Mouse (Mus musculus) T-helper 2 cell (primary cell): ENCODE measurements around the gene Ggps1.

Experiments
- in situ Hi-C: fragments of 300-600 bp; cut with MboI, MseI; formaldehyde crosslinking; loops from one replicate; pipeline ENCODE4 v1.15.1; 2025; ENCODE audit warnings: high pct_unique_total_duplicates

Ggps1 gene

DNA sequence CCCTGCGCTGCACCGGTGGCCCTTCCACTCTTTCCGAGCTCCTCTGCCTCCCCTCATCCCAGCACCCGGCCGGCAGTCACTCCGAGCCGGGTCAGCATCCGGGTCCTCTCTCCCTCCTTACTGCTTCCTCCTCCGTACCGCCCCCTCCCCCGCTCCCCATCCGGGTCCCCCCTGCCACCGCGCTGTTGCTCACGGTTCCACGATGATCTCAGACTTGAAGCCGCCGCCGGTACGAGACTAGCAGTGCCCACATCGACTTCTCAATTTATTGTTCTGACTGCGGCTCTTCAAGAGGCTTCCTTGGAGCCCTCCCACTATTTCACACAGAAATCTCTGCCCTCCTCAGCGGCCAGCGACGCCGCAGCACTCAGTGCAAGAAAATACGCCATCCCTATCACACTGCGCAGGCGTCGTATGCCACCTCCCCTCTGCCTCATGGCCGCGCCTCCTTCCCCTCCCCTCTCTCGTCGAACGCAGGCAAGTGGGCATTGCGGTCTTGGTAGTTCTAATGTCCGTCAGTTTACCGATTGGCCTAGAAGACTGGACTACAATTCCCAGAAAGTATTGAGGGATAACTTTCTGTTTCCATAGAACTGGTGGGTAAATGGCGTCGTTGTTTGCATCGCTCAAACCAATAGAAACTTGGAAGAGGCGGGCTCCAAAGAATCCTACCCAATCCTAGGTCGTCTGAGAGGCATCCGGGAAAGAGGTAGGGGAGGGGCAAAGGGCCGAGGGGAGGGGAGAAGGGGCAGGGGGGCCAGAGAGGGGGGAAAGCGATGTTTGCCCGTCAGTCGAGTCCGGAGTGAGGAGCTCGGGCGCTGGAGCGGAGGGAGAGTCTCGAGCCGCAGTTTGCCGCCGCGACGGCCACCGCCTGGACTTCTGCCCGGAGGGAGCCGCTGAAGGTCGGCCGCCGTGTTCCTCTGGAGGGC lies at the start of gene Ggps1, which contains the start of gene Arid4b:
Ggps1 (minus strand) TSS at position 476 of the 929 bp plus-strand sequence.
Arid4b (plus strand) TSS at position 220 of the 929 bp plus-strand sequence.
- in situ Hi-C loops = loop anchor here (25.0 kb wide), 1 partner anchor 549 kb away; the partner anchor contains the start of genes Mrpl32 and Psma2

DNA sequence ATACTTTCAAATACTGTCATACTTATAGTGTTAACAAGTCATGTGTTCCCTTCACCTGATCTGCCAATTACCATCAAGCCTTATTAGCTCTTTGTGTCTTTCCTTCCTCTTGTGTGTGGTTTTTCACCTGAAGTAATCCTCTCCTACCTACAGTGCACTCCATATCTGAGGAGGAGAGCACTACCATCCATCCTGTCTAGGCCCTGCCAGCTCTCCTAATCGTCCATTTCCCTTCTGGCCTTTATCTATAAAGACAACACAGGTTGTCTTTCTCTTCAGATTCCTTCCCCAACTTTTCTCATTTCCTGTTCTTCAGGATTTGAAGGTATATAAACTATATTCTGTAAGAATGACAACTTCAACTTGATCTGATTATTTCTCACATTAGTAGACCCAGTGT lies 47.9 kb upstream of the Ggps1 start:
- in situ Hi-C loops = no loop called here

GRCm38 (mm10) chr13:14110154-14110873 lies 47.0 kb upstream of the Ggps1 start:
- in situ Hi-C loops = no loop called here

DNA sequence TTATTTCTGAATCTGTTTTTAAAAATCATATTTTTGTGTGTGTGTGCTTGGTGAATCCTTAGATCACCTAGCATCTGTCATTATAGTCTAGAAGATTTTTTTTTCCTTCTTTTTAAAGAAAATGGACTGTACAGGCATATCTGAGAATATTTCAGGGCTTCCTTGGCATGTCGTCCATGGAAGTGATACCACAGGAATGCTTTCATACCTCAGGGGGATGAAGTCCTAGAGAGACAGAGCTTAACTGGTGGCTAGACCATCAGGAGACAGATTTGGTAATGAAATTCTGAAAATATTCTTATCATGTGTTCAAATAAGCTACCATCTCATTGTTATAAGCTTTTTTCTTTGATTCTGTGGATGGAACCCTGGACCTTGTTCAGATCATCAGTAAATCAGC lies 39.7 kb upstream of the Ggps1 start:
- in situ Hi-C loops = no loop called here

DNA sequence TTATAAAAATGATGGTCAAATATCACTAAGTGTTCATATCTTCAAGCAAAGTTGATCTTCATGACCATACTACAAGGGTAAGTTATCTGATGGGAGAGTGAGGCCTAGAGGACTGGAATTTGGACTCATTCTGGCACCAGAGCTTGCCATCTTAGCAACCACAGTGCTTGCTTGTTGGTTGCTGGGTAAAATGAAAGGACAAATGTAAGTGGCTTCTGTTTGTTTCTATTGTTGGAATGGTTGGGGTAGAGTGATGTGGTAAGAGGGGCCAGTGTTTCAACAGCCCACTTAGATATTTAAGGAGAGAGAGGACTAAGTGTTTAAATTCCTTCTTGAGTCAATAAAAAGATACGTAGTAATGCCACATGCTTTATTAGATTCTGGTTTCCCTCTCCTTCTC lies 25.4 kb upstream of the Ggps1 start:
- in situ Hi-C loops = no loop called here

- in situ Hi-C loops = no loop called here
These were observed 12.0 kb upstream of the Ggps1 start for GRCm38 (mm10) chr13:14075326-14075725.

GRCm38 (mm10) chr13:14074371-14074770 lies 11.1 kb upstream of the Ggps1 start:
- in situ Hi-C loops = loop anchor here (25.0 kb wide), 1 partner anchor 538 kb away; the partner anchor contains the start of genes Mrpl32 and Psma2

DNA sequence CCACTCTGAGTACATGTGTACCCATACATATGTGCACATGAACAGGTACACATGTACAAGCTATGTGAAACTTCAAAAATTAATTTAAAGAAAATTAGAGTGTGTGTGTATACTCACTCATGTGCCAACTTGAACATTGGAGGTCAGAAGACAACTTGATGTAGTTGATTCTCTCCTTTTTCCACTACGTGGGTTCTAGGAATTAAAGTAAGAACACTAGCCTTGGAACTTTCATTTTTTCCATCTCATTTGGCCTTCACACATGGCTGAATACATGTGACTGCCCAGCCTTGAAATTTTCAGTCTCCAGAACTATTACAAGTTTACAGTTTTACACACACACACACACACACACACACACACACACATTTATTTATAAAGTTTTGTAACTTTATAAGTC lies 6.0 kb upstream of the Ggps1 start:
- in situ Hi-C loops = loop anchor here (25.0 kb wide), 1 partner anchor 543 kb away; the partner anchor contains the start of genes Mrpl32 and Psma2

GRCm38 (mm10) chr13:14068035-14068434 lies 4.7 kb upstream of the Ggps1 start:
- in situ Hi-C loops = loop anchor here (25.0 kb wide), 1 partner anchor 544 kb away; the partner anchor contains the start of genes Mrpl32 and Psma2

- in situ Hi-C loops = loop anchor here (25.0 kb wide), 1 partner anchor 547 kb away; the partner anchor contains the start of genes Mrpl32 and Psma2
These were observed 2.4 kb upstream of the Ggps1 start for GRCm38 (mm10) chr13:14065701-14066100.

DNA sequence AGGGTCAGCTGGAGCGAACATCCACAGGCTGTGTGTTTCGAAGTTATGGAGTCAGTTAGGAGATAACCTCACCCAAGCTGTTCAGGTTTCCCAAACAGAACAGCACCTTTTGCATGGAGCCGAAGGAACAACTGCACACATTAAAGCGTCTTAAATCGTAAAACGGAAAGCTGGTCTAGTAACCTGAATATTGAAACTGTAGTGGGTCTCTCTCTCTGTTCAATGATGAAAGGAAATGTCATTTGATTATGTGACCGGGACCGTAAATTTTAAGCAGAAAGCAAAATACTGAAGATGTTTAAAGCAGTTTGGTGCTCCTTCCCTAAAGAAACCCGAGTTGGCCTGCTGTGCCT lies 1.7 kb upstream of the Ggps1 start:
- in situ Hi-C loops = loop anchor here (25.0 kb wide), 1 partner anchor 547 kb away; the partner anchor contains the start of genes Mrpl32 and Psma2

- in situ Hi-C loops = loop anchor here (25.0 kb wide), 1 partner anchor 548 kb away; the partner anchor contains the start of genes Mrpl32 and Psma2
These were observed 1.2 kb upstream of the Ggps1 start for GRCm38 (mm10) chr13:14064341-14065027.

DNA sequence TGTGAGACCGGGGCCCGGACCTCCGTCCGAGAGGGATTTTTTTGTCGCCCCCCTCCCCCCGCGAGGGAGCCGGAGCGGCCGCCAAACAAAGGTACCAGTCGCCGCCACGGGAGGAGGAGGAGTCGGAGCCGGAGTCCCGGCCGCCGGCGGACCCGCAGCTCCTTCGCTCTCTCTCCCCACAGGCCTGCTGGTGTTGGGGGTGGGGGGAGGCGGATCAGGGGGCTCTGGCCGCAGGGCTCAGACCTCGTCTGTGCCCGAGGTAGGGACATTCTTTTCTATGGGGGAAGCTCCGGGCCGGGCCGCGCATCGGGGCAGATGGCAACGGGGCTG lies 619 bp upstream of the Ggps1 start:
- in situ Hi-C loops = loop anchor here (25.0 kb wide), 1 partner anchor 548 kb away; the partner anchor contains the start of genes Mrpl32 and Psma2

DNA sequence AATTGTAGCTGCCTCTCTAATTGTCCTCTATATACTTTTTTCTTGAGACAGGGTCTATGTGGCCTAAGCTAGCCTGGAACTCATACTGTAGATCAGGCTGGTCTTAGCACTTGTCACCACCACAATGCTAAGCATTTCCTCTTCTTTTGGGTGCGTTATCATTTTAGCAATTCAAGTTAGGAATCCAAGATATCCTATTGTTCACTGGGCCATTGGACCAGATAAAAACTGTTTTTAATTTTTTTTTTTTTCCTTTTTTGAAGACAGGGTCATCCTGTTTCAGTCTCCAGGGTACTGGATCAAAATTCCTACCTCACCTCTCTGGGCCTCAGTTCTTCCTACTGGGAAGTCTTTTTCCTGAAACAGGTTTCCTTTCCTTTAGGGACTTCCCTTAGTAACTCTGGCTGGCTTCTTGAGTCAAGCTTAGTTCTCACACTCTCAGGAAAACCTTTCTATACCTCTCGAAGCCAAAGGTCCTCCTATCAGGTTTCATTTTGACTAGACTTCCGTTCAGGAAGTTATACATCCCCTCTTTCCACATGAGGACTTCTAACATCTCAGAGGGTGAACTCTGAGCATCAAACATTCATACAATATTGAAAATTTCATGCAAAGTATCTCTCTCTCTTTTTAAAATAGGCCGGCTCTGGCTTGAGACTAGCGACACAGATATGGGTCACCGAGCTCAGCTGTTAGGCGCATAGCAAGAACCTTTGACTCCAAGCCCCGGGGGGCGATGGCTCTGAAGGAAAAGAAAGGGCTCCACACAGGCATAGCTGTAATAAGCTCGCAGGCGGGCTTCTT lies 877 bp downstream of the Ggps1 start:
- in situ Hi-C loops = loop anchor here (25.0 kb wide), 1 partner anchor 550 kb away; the partner anchor contains the start of genes Mrpl32 and Psma2

DNA sequence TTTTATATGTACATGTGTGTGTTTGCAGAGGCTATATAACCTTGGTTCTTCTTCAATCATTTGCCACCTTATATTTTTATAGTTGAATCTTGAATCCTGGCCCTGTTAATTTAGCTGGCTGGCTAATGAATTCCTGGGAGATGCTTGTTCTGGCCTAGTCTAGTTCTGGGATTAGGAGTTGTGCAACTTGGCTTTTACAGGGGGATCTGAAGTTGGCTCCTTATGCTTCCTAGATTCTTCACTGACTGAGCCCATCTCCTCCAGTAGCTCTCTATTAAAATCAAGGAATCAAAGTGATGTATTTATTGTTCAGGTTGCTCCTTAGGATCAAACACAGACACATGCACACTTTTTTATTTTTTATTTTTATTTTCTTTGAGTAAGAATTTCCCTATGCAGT lies 3.7 kb downstream of the Ggps1 start:
- in situ Hi-C loops = loop anchor here (25.0 kb wide), 1 partner anchor 553 kb away; the partner anchor contains the start of genes Mrpl32 and Psma2

DNA sequence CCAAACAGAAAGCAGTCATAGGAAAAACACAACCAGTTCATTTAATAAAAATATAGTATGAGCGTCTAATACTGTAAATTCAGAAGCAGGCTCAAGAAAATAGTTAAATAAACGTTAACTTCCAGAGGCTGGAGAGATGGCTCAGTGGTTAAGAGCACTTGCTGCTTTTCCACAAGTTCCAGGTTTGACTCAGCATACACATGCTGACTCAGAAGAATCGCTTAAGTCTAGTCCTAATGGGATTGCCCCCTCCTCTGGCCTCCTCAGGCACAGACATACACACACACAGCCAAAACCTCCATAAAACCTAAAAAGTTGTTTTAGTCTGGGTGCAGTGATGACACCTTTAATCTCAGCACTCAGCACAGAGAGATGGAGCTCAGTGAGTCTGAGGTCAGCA lies 6.5 kb downstream of the Ggps1 start:
- in situ Hi-C loops = loop anchor here (25.0 kb wide), 1 partner anchor 556 kb away; the partner anchor contains the start of genes Mrpl32 and Psma2

- in situ Hi-C loops = loop anchor here (25.0 kb wide), 1 partner anchor 562 kb away; the partner anchor contains the start of genes Mrpl32 and Psma2
These were observed 13.4 kb downstream of the Ggps1 start for GRCm38 (mm10) chr13:14049878-14050277.

DNA sequence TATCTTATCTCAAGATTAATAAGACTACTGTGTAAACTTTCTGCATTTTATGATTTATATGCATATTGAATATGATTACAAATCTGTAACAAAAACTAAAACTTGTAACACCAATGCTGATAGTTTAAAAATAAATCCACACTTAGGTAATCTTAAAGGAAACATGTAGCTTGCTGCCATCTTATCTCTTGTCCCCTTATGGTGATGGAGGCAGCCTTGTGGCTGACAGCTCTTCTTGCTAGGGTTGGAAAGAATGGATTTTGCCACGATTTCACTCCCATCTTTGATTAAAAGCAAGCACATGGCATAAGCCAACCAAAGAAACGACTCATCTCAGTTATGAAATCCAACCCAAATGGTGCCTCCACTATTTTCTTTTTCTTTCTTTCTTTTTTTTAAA lies 18.8 kb downstream of the Ggps1 start:
- in situ Hi-C loops = no loop called here

DNA sequence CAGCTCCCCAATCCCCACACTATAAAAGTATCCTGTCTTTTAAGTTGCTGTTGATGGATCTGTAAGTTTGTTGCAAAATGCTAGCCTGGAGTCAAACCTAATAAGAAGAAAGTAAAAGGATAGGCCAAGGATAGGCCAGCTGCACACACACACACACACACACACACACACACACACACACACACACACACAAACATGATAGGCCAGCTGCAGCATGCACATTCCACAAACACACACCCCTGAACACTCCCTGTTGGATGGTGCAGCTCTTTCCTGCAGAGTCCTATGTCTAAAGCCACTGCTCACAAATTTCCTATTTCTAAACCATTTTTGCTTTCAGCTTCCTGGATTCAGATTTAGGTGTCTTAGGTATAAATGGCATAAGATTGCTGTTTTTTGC lies 19.4 kb downstream of the Ggps1 start:
- in situ Hi-C loops = no loop called here

GRCm38 (mm10) chr13:14040186-14040585 lies 23.1 kb downstream of the Ggps1 start:
- in situ Hi-C loops = no loop called here
